Mouse (Mus musculus) monocyte, adult 2 months (primary cell): ENCODE results near the gene Krtap5-2.
"Not testable (repeated sequence)": the region's sequence is repeated elsewhere in the genome, so short reads cannot be mapped to it uniquely, and the experiment has no call there.

ENCODE experiments used
- DNase-seq, 2 experiments: peaks; one replicate each; pipeline ENCODE4 v3.0.0; 2022; ENCODE audit warnings: low spot score in 2 of 2, low read depth in 1 of 2

The Krtap5-2 gene

GRCm38 (mm10) chr7:142175905-142176304, at the start of gene Krtap5-2:
TSS of gene Krtap5-2 (minus strand) at chr7:142176005.
- not testable (repeated sequence) for DNase-seq

- DNase-seq: no peak
These were observed 48.7 kb upstream of the Krtap5-2 start for GRCm38 (mm10) chr7:142224518-142224917.

- not testable (repeated sequence) for DNase-seq
These were observed 36.3 kb upstream of the Krtap5-2 start for GRCm38 (mm10) chr7:142212136-142212535.

GRCm38 (mm10) chr7:142211559-142211958, 35.8 kb upstream of the Krtap5-2 start, which contains the start of gene Gm7579:
TSS of gene Gm7579 (plus strand) at chr7:142211859.
- DNase-seq: no peak

GRCm38 (mm10) chr7:142206891-142207290, 31.1 kb upstream of the Krtap5-2 start:
- not testable (repeated sequence) for DNase-seq

- DNase-seq: no peak
These were observed 29.7 kb upstream of the Krtap5-2 start for GRCm38 (mm10) chr7:142205488-142205887.

- DNase-seq: no peak
These were observed 25.3 kb upstream of the Krtap5-2 start, which contains the start of gene Krtap5-3 for GRCm38 (mm10) chr7:142201064-142201463. TSS of gene Krtap5-3 (plus strand) at chr7:142201364.

GRCm38 (mm10) chr7:142198748-142199147, 22.9 kb upstream of the Krtap5-2 start:
- DNase-seq: no peak

- no peak for DNase-seq
These were observed 14.5 kb upstream of the Krtap5-2 start, which contains the start of gene Gm10153 for GRCm38 (mm10) chr7:142190289-142190688. TSS of gene Gm10153 (minus strand) at chr7:142190389.

- DNase-seq: no peak
These were observed 12.4 kb upstream of the Krtap5-2 start for GRCm38 (mm10) chr7:142188156-142188555.

GRCm38 (mm10) chr7:142181021-142181420, 5.2 kb upstream of the Krtap5-2 start:
- DNase-seq: no peak

- DNase-seq: no peak
These were observed 2.9 kb upstream of the Krtap5-2 start for GRCm38 (mm10) chr7:142178685-142179084.

- DNase-seq: no peak
These were observed 6.0 kb downstream of the Krtap5-2 start for GRCm38 (mm10) chr7:142169836-142170235.

GRCm38 (mm10) chr7:142165639-142166038, 10.2 kb downstream of the Krtap5-2 start, which contains the start of gene Gm4553:
TSS of gene Gm4553 (minus strand) at chr7:142165739.
- DNase-seq: not testable (repeated sequence)

GRCm38 (mm10) chr7:142159366-142159765, 16.4 kb downstream of the Krtap5-2 start:
- DNase-seq: no peak

- DNase-seq: not testable (repeated sequence)
These were observed 18.8 kb downstream of the Krtap5-2 start, which contains the start of gene Gm29735 for GRCm38 (mm10) chr7:142157013-142157412. TSS of gene Gm29735 (minus strand) at chr7:142157113.

- no peak for DNase-seq
These were observed 20.5 kb downstream of the Krtap5-2 start for GRCm38 (mm10) chr7:142155308-142155707.

GRCm38 (mm10) chr7:142152191-142152590, 23.6 kb downstream of the Krtap5-2 start:
- DNase-seq: no peak

- DNase-seq: no peak
These were observed 27.2 kb downstream of the Krtap5-2 start for GRCm38 (mm10) chr7:142148633-142149032.

GRCm38 (mm10) chr7:142146033-142146432, 29.8 kb downstream of the Krtap5-2 start:
- no peak for DNase-seq

GRCm38 (mm10) chr7:142145413-142145940, 30.3 kb downstream of the Krtap5-2 start:
- DNase-seq: no peak

GRCm38 (mm10) chr7:142144507-142144906, 31.3 kb downstream of the Krtap5-2 start, which contains the start of gene Gm45337:
TSS of gene Gm45337 (minus strand) at chr7:142144607.
- DNase-seq: no peak

- DNase-seq: not testable (repeated sequence)
These were observed 32.2 kb downstream of the Krtap5-2 start for GRCm38 (mm10) chr7:142143506-142144010.
